Mouse (Mus musculus): ENCODE data around the gene Os9. TPM values are rescaled to one million over a fixed set of nuclear protein-coding genes. Genes with fewer than 3 reads are reported as not detected.

Gene Os9
- polyA plus RNA-seq, 1 experiment from 2014 or later: 53.0 TPM

GRCm38 (mm10) chr10:127061513-127061912, 59.4 kb downstream of the Os9 start:
- Histone ChIP-seq H3K4me3 (ENCODE audit: low read depth, low read length) (0 out of 2 replicates have a peak overlapping the region, but pooled peaks have one; percentile 89), H3K36me3 (ENCODE audit: control insufficient read depth, insufficient read depth, low read length) (peaks cover 33% of the 10 kb centered on the region), H3K27me3 (replicated peaks; ENCODE audit: control insufficient read depth, insufficient read depth, low read length) (no peaks in the 10 kb centered on the region), H3K4me2 (ENCODE audit: low read length) (peak overlapping the region; percentile 87), H3K9me3 (replicated peaks; ENCODE audit: control insufficient read depth, low read length) (no peaks in the 10 kb centered on the region), H3K27ac (ENCODE audit: low read depth, low read length) (peak overlapping the region; percentile 95), H3K4me1 (ENCODE audit: control insufficient read depth, insufficient read depth, low read length) (peaks cover 26% of the 10 kb centered on the region), H3K9ac (ENCODE audit: low read length) (peak overlapping the region; percentile 97; the same call in 1 of the 2 replicates)
- DNase-seq (ENCODE audit: low spot score): no peak
- WGBS: 71% methylated on average over 2 of the region's 2 CpGs
- ATAC-seq: no peak

- DNase-seq (ENCODE audit: low spot score) (peak; percentile 49), ATAC-seq (no peak)
- Histone ChIP-seq H3K36me3 (ENCODE audit: control insufficient read depth, insufficient read depth, low read length) (peaks cover 33% of the 10 kb centered on the region), H3K9ac (ENCODE audit: low read length) (peak overlapping the region; percentile 97), H3K9me3 (replicated peaks; ENCODE audit: control insufficient read depth, low read length) (no peaks in the 10 kb centered on the region), H3K27ac (ENCODE audit: low read depth, low read length) (peak overlapping the region; percentile 95), H3K4me1 (ENCODE audit: control insufficient read depth, insufficient read depth, low read length) (peaks cover 26% of the 10 kb centered on the region), H3K27me3 (replicated peaks; ENCODE audit: control insufficient read depth, insufficient read depth, low read length) (no peaks in the 10 kb centered on the region), H3K4me3 (ENCODE audit: low read depth, low read length) (peak overlapping the region; percentile 89), H3K4me2 (ENCODE audit: low read length) (peak overlapping the region; percentile 87)
- WGBS: 10% methylated on average over 5 of the region's 5 CpGs
Observed at GRCm38 (mm10) chr10:127061085-127061484, 59.8 kb downstream of the Os9 start.

GRCm38 (mm10) chr10:127059968-127060916, 60.7 kb downstream of the Os9 start, which contains the start of gene March9:
TSS of gene March9 (minus strand) at chr10:127060184.
- WGBS: under 1% methylated on average over 42 of the region's 72 CpGs
- ATAC-seq: peak; percentile 53

GRCm38 (mm10) chr10:127059174-127059967, 61.6 kb downstream of the Os9 start:
- Histone ChIP-seq H3K4me3 (ENCODE audit: low read depth, low read length) (peak overlapping the region; percentile 89), H3K27me3 (replicated peaks; ENCODE audit: control insufficient read depth, insufficient read depth, low read length) (no peaks in the 10 kb centered on the region), H3K36me3 (ENCODE audit: control insufficient read depth, insufficient read depth, low read length) (peaks cover 33% of the 10 kb centered on the region), H3K27ac (ENCODE audit: low read depth, low read length) (peak overlapping the region; percentile 95), H3K9me3 (replicated peaks; ENCODE audit: control insufficient read depth, low read length) (no peaks in the 10 kb centered on the region), H3K4me1 (ENCODE audit: control insufficient read depth, insufficient read depth, low read length) (peaks cover 20% of the 10 kb centered on the region), H3K9ac (ENCODE audit: low read length) (peak overlapping the region; percentile 97), H3K4me2 (ENCODE audit: low read length) (peak overlapping the region; percentile 87)
- peak; percentile 8; the same call in 1 of the 2 replicates for ATAC-seq
- under 1% methylated on average over 58 of the region's 92 CpGs for WGBS
- DNase-seq (ENCODE audit: low spot score): peak; percentile 60

More at GRCm38 (mm10) chr10:127059968-127060916, 60.7 kb downstream of the Os9 start, which contains the start of gene March9:
- Histone ChIP-seq H3K27ac (ENCODE audit: low read depth, low read length) (peak within 1 kb of the TSS; percentile 95), H3K9me3 (replicated peaks; ENCODE audit: control insufficient read depth, low read length) (no peaks in the 10 kb centered on the region), H3K4me2 (ENCODE audit: low read length) (peak within 1 kb of the TSS; percentile 87), H3K4me1 (ENCODE audit: control insufficient read depth, insufficient read depth, low read length) (peaks cover 26% of the 10 kb centered on the region), H3K27me3 (replicated peaks; ENCODE audit: control insufficient read depth, insufficient read depth, low read length) (no peaks in the 10 kb centered on the region), H3K9ac (ENCODE audit: low read length) (peak within 1 kb of the TSS; percentile 97), H3K4me3 (ENCODE audit: low read depth, low read length) (peak within 1 kb of the TSS; percentile 89), H3K36me3 (ENCODE audit: control insufficient read depth, insufficient read depth, low read length) (peaks cover 33% of the 10 kb centered on the region)
- DNase-seq (ENCODE audit: low spot score): peak; percentile 93

GRCm38 (mm10) chr10:127058708-127059107, 62.2 kb downstream of the Os9 start:
- DNase-seq (ENCODE audit: low spot score) (no peak), ATAC-seq (no peak)
- H3K4me1 ChIP-seq (ENCODE audit: control insufficient read depth, insufficient read depth, low read length): peaks cover 20% of the 10 kb centered on the region
- 6% methylated on average over 8 of the region's 8 CpGs for WGBS
- peaks cover 40% of the 10 kb centered on the region for H3K36me3 ChIP-seq (ENCODE audit: control insufficient read depth, insufficient read depth, low read length)
- H3K27me3 ChIP-seq (replicated peaks; ENCODE audit: control insufficient read depth, insufficient read depth, low read length): no peaks in the 10 kb centered on the region
- H3K4me3 ChIP-seq (ENCODE audit: low read depth, low read length): peak overlapping the region; percentile 89
- no peaks in the 10 kb centered on the region for H3K9me3 ChIP-seq (replicated peaks; ENCODE audit: control insufficient read depth, low read length)
- H3K4me2 ChIP-seq (ENCODE audit: low read length): peak overlapping the region; percentile 87
- H3K27ac ChIP-seq (ENCODE audit: low read depth, low read length): 0 out of 2 replicates have a peak overlapping the region, but pooled peaks have one; percentile 95
- H3K9ac ChIP-seq (ENCODE audit: low read length): peak overlapping the region; percentile 97

GRCm38 (mm10) chr10:127058161-127058560, 62.8 kb downstream of the Os9 start:
- peak; percentile 21; the same call in 1 of the 2 replicates for ATAC-seq
- WGBS: 1% methylated on average over 9 of the region's 9 CpGs
- Histone ChIP-seq H3K9me3 (replicated peaks; ENCODE audit: control insufficient read depth, low read length) (no peaks in the 10 kb centered on the region), H3K36me3 (ENCODE audit: control insufficient read depth, insufficient read depth, low read length) (peaks cover 43% of the 10 kb centered on the region), H3K9ac (ENCODE audit: low read length) (peak overlapping the region; percentile 97), H3K4me2 (ENCODE audit: low read length) (peak overlapping the region; percentile 87), H3K4me1 (ENCODE audit: control insufficient read depth, insufficient read depth, low read length) (peaks cover 20% of the 10 kb centered on the region), H3K27me3 (replicated peaks; ENCODE audit: control insufficient read depth, insufficient read depth, low read length) (no peaks in the 10 kb centered on the region), H3K4me3 (ENCODE audit: low read depth, low read length) (peak overlapping the region; percentile 89), H3K27ac (ENCODE audit: low read depth, low read length) (no peak overlapping the region)
- DNase-seq (ENCODE audit: low spot score): peak; percentile 85

GRCm38 (mm10) chr10:127056490-127056889, 64.4 kb downstream of the Os9 start:
- Histone ChIP-seq H3K4me1 (ENCODE audit: control insufficient read depth, insufficient read depth, low read length) (peaks cover 14% of the 10 kb centered on the region), H3K27ac (ENCODE audit: low read depth, low read length) (no peak overlapping the region), H3K9ac (ENCODE audit: low read length) (no peak overlapping the region), H3K4me2 (ENCODE audit: low read length) (no peak overlapping the region), H3K4me3 (ENCODE audit: low read depth, low read length) (no peak overlapping the region), H3K9me3 (replicated peaks; ENCODE audit: control insufficient read depth, low read length) (no peaks in the 10 kb centered on the region), H3K27me3 (replicated peaks; ENCODE audit: control insufficient read depth, insufficient read depth, low read length) (peaks cover under 1% of the 10 kb centered on the region; the same call in 1 of the 2 replicates), H3K36me3 (ENCODE audit: control insufficient read depth, insufficient read depth, low read length) (peaks cover 43% of the 10 kb centered on the region)
- ATAC-seq (no peak), DNase-seq (ENCODE audit: low spot score) (no peak)
- WGBS: 94% methylated on average over 20 of the region's 20 CpGs

GRCm38 (mm10) chr10:127055406-127055805, 65.5 kb downstream of the Os9 start:
- Histone ChIP-seq H3K27ac (ENCODE audit: low read depth, low read length) (no peak overlapping the region), H3K4me1 (ENCODE audit: control insufficient read depth, insufficient read depth, low read length) (peaks cover 5% of the 10 kb centered on the region), H3K4me2 (ENCODE audit: low read length) (no peak overlapping the region), H3K36me3 (ENCODE audit: control insufficient read depth, insufficient read depth, low read length) (peaks cover 43% of the 10 kb centered on the region), H3K27me3 (replicated peaks; ENCODE audit: control insufficient read depth, insufficient read depth, low read length) (peaks cover 11% of the 10 kb centered on the region), H3K9ac (ENCODE audit: low read length) (no peak overlapping the region), H3K4me3 (ENCODE audit: low read depth, low read length) (no peak overlapping the region), H3K9me3 (replicated peaks; ENCODE audit: control insufficient read depth, low read length) (no peaks in the 10 kb centered on the region)
- 92% methylated on average over 8 of the region's 8 CpGs for whole genome bisulfite sequencing
- ATAC-seq: no peak
- DNase-seq (ENCODE audit: low spot score): no peak
